Mouse (Mus musculus) layer of hippocampus, adult 2 months (tissue): ENCODE measurements at regions not wholly inside any gene's neighbourhood (a gene's known extent, or its start where the extent isn't known, plus 50 kb on each side); places are given as distances from the start of the nearest gene placed in this dataset.

Source experiments
- DNase-seq, 2 experiments: peaks; one replicate each; pipeline ENCODE4 v3.0.0; 2022; ENCODE audit warnings: low spot score in 2 of 2
- H3K27ac ChIP-seq: fragments of 200-600 bp; 2 replicates; pipeline ENCODE4 v1.8.1; 2022
- H3K4me3 ChIP-seq: fragments of 200-600 bp; 2 replicates; pipeline ENCODE4 v1.8.1; 2022; ENCODE audit warnings: mild to moderate bottlenecking
- CTCF ChIP-seq: fragments of 200-600 bp; conservative IDR thresholded peaks from 2 replicates; pipeline ENCODE4 v1.8.1; 2022; ENCODE audit warnings: antibody characterized with exemption, mild to moderate bottlenecking, moderate library complexity

GRCm38 (mm10) chr3:153776738-153777137 is 51.8 kb upstream of the St6galnac3 start:
- Histone ChIP-seq H3K4me3 (no peak overlapping the region), H3K27ac (no peak overlapping the region)
- no peak for DNase-seq
- no peak for TF ChIP-seq CTCF

GRCm38 (mm10) chr3:153778386-153778785 is 53.4 kb upstream of the St6galnac3 start:
- no peak overlapping the region for H3K4me3 ChIP-seq
- no peak for TF ChIP-seq CTCF
- DNase-seq = peak in 1 of 2 experiments; percentile 17

DNA sequence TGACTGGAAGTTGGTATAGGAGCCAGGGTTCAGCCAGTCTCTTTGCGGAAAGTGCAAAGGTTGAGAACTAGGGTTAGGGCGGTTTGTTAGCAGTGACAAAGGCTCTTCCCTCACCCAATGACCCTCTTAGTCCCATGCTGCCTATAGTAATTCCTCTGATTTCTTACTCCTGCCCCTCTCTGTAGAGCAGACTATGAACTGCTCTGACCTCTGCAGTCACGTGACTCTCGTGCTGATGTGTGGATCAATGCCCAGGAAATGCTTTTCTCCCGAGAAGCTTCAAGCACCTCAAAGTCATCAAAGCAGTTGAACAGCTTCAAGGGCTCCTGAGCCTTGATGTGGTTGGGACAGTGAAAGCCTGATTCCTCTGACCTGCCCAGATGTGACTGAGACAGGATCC is 57.5 kb upstream of the St6galnac3 start:
- DNase-seq = no peak
- TF ChIP-seq CTCF = no peak
- H3K27ac ChIP-seq = no peak overlapping the region

More at GRCm38 (mm10) chr3:153778386-153778785, 53.4 kb upstream of the St6galnac3 start:
- H3K27ac ChIP-seq = no peak overlapping the region

DNA sequence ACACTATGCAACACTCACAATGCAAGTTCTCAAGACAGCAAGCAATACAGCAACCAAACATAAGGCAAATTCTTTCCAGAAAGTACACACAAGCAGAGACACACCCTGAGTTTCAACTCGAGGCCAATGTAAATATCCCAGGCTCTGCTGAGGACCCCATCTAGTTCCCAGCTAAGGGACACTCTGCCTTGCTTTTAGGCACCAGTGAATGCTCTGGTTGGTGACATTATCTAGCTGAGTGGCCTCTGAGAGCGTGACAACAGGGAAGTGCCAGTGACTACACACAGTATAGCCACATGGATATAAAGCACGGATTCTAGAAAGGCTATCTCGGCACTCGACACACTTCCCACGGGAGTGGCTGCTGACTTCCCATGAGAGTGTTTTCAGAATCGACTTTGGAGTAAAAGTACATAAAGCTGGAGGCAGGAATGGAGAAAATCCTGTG is 58.3 kb upstream of the St6galnac3 start:
- no peak for TF ChIP-seq CTCF
- Histone ChIP-seq H3K27ac (no peak overlapping the region), H3K4me3 (no peak overlapping the region)
- no peak for DNase-seq

More for the DNA sequence above, 57.5 kb upstream of the St6galnac3 start:
- H3K4me3 ChIP-seq = no peak overlapping the region

DNA sequence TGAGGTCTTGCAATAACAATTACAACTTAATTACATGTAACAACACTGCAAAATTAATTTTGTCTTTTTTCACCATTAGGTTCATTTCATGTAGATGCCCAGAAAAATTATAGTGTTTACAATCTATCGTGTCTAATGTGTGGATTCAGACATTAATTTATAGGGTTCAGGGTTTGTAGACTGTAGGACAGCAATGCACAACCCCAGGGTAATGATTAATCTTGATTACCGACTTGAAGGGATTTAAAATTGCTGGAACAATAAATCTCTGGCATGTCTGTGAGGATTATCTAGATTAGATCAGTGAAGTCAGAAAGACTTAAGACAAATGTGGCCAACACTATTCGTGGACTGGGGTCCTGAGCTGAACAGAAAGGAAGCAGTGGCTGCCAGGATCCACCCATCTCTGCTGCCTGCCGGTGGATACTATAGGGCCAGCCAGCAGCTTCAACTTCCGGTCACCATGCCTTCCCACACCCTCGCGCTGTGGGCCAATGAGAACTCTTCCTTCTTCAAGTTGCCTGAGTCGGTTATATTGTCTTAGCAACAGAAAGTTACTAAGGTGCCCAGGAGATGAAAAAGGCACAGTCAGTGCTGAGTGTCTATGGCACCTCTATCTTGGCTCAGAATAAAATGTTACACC is 59.1 kb upstream of the St6galnac3 start:
- Histone ChIP-seq H3K4me3 (no peak overlapping the region), H3K27ac (no peak overlapping the region)
- no peak for DNase-seq
- TF ChIP-seq CTCF = no peak

DNA sequence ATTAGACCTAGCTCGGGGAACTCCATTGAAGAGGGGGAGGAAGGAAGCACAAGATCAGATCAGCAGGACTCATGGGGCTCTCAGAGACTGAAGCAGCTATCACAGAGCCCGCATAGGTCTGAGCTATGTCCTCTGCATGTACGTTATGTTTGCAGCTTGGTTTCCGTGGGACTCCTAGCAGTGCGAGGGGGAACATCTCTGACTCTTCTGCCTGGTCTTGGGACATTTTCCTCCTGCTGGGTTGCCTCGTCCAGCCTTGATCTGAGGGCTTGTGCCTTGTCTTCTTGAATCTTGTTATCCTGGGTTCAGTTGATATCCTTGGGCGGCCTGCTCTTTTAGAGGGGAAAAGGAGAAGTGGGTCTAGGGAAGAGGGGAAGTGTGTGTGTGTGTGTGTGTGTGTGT is 53.6 kb upstream of the Asb17 start:
- DNase-seq = no peak
- TF ChIP-seq CTCF = no peak
- H3K27ac ChIP-seq = no peak overlapping the region

DNA sequence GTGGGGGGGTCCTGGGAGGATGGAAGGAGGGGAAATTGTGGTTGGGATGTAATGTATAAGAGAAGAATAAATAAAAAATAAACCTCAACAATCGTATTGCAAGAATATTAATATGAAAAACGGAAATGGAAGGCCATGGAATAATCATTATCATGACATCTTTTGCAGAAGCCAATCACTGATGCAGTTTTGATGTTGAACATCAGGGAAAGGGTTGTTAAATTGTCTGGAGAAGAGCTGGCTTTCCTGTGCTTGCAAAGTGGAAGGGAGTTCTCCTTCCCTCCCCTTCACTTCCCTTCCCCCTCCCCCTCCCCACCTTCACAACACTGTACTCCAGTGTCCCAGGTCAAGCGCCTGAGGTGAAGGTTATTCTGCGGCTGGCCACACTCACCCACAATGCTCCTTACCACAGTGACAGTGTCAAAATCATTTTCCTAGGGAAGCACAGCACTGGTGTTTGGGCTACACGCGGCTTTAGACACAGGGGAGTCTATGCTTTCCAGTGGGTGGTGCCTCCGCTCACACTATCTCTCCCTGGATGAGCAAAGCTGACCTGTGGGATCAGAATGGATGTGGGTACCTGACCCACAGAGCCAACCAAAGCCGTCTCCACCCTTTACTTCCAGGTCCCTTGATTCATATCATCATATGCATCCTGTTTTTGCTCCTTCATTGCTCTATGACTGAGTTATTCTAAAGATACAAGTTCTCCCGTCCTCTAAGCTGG is 53.0 kb upstream of the Asb17 start:
- Histone ChIP-seq H3K4me3 (no peak overlapping the region), H3K27ac (no peak overlapping the region)
- DNase-seq = no peak
- TF ChIP-seq CTCF = no peak

More for the DNA sequence above, 53.6 kb upstream of the Asb17 start:
- H3K4me3 ChIP-seq = no peak overlapping the region

GRCm38 (mm10) chr3:153791610-153792363 is 52.2 kb upstream of the Asb17 start:
- no peak for DNase-seq
- Histone ChIP-seq H3K4me3 (no peak overlapping the region), H3K27ac (no peak overlapping the region)
- TF ChIP-seq CTCF = no peak

DNA sequence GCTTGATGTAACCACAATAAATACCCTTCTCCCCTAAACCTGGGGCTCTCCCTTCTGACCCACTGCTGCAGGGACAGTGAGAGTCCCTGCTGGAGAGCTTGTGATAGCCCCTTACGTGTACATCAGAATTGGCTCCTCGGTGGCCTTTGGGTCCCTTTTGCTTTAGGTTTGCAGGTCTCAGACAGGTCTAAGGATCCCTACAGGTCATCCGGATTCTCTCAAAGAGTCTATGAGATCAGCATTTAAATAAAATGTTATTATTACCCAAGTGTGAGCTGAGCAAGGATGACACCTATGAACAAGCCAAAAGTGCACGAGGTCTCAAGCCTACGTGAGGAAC is 51.7 kb upstream of the Asb17 start:
- DNase-seq = no peak
- Histone ChIP-seq H3K4me3 (no peak overlapping the region), H3K27ac (no peak overlapping the region)
- no peak for TF ChIP-seq CTCF
